Mouse (Mus musculus): ENCODE measurements around the gene Dck. TPM values are rescaled to one million over a fixed set of nuclear protein-coding genes. Genes with fewer than 3 reads are reported as not detected.
A peak's percentile ranks its signal among the peaks of the same experiment; 100 is the strongest.

Gene Dck
- polyA plus RNA-seq (2014; fragmentation: Nextera tagmentation; extraction: Ambion mirVana), result 99.9 and 110 TPM in 2 replicates

GRCm38 (mm10) chr5:88764987-88765481 is at the start of gene Dck:
Gene Dck, plus strand, starts transcription at chr5:88764996.
- peak; percentile 99 for DNase-seq (ENCODE audit: low spot score)
- Histone ChIP-seq H3K9me3 (replicated peaks; ENCODE audit: control insufficient read depth, low read length) (no peaks in the 10 kb centered on the region), H3K4me3 (ENCODE audit: low read depth, low read length) (peak within 1 kb of the TSS; percentile 69), H3K27ac (replicated peaks; ENCODE audit: low read depth, low read length) (peak within 1 kb of the TSS; percentile 89), H3K27me3 (ENCODE audit: control insufficient read depth, insufficient read depth, low read length) (no peaks in the 10 kb centered on the region), H3K36me3 (replicated peaks; ENCODE audit: control insufficient read depth, insufficient read depth, low read depth, low read length) (no peaks in the 10 kb centered on the region), H3K4me2 (ENCODE audit: low read depth, low read length) (peak within 1 kb of the TSS; percentile 32), H3K9ac (replicated peaks; ENCODE audit: low read length) (peak within 1 kb of the TSS; percentile 85), H3K4me1 (ENCODE audit: control insufficient read depth, insufficient read depth, low read length) (no peaks in the 10 kb centered on the region; the same call in 1 of the 2 replicates)
- WGBS, result 0% methylated on average over 48 of the region's 51 CpGs
- ATAC-seq (replicated peaks; ENCODE audit: insufficient number of reproducible peaks, low FRiP score, low TSS enrichment, low read depth), result peak; percentile 100

GRCm38 (mm10) chr5:88716983-88717382 is 47.8 kb upstream of the Dck start:
- 82% methylated on average over 2 of the region's 2 CpGs for WGBS
- ATAC-seq (replicated peaks; ENCODE audit: insufficient number of reproducible peaks, low FRiP score, low TSS enrichment, low read depth), result no peak

GRCm38 (mm10) chr5:88720116-88721002 is 44.4 kb upstream of the Dck start, which contains the start of gene Mob1b:
Gene Mob1b, plus strand, starts transcription at chr5:88720855.
- H3K4me1 ChIP-seq (ENCODE audit: control insufficient read depth, insufficient read depth, low read length), result 0 out of 2 replicates have a peak, but pooled peaks cover 2% of the 10 kb centered on the region
- peak within 1 kb of the TSS; percentile 87 for H3K4me2 ChIP-seq (ENCODE audit: low read depth, low read length)
- no peaks in the 10 kb centered on the region for H3K36me3 ChIP-seq (replicated peaks; ENCODE audit: control insufficient read depth, insufficient read depth, low read depth, low read length)
- under 1% methylated on average over 53 of the region's 54 CpGs for WGBS
- ATAC-seq (replicated peaks; ENCODE audit: insufficient number of reproducible peaks, low FRiP score, low TSS enrichment, low read depth) (peak; percentile 95), DNase-seq (ENCODE audit: low spot score) (peak; percentile 97)
- peak within 1 kb of the TSS; percentile 73 for H3K4me3 ChIP-seq (ENCODE audit: low read depth, low read length)
- peak within 1 kb of the TSS; percentile 82 for H3K9ac ChIP-seq (replicated peaks; ENCODE audit: low read length)
- H3K27me3 ChIP-seq (ENCODE audit: control insufficient read depth, insufficient read depth, low read length), result no peaks in the 10 kb centered on the region
- peak within 1 kb of the TSS; percentile 84 for H3K27ac ChIP-seq (replicated peaks; ENCODE audit: low read depth, low read length)
- no peaks in the 10 kb centered on the region for H3K9me3 ChIP-seq (replicated peaks; ENCODE audit: control insufficient read depth, low read length)

More at GRCm38 (mm10) chr5:88716983-88717382, 47.8 kb upstream of the Dck start:
- Histone ChIP-seq H3K27ac (replicated peaks; ENCODE audit: low read depth, low read length) (no peak overlapping the region), H3K36me3 (replicated peaks; ENCODE audit: control insufficient read depth, insufficient read depth, low read depth, low read length) (no peaks in the 10 kb centered on the region), H3K9ac (replicated peaks; ENCODE audit: low read length) (no peak overlapping the region), H3K4me3 (ENCODE audit: low read depth, low read length) (no peak overlapping the region), H3K4me2 (ENCODE audit: low read depth, low read length) (no peak overlapping the region), H3K9me3 (replicated peaks; ENCODE audit: control insufficient read depth, low read length) (no peaks in the 10 kb centered on the region), H3K4me1 (ENCODE audit: control insufficient read depth, insufficient read depth, low read length) (0 out of 2 replicates have a peak, but pooled peaks cover under 1% of the 10 kb centered on the region), H3K27me3 (ENCODE audit: control insufficient read depth, insufficient read depth, low read length) (no peaks in the 10 kb centered on the region)
- no peak for DNase-seq (ENCODE audit: low spot score)

- no peak for DNase-seq (ENCODE audit: low spot score)
- Histone ChIP-seq H3K27me3 (ENCODE audit: control insufficient read depth, insufficient read depth, low read length) (no peaks in the 10 kb centered on the region), H3K9ac (replicated peaks; ENCODE audit: low read length) (peak overlapping the region; percentile 82), H3K4me2 (ENCODE audit: low read depth, low read length) (peak overlapping the region; percentile 87), H3K4me3 (ENCODE audit: low read depth, low read length) (peak overlapping the region; percentile 73), H3K4me1 (ENCODE audit: control insufficient read depth, insufficient read depth, low read length) (0 out of 2 replicates have a peak, but pooled peaks cover 2% of the 10 kb centered on the region), H3K36me3 (replicated peaks; ENCODE audit: control insufficient read depth, insufficient read depth, low read depth, low read length) (no peaks in the 10 kb centered on the region), H3K27ac (replicated peaks; ENCODE audit: low read depth, low read length) (peak overlapping the region; percentile 84), H3K9me3 (replicated peaks; ENCODE audit: control insufficient read depth, low read length) (no peaks in the 10 kb centered on the region)
- peak; percentile 72 for ATAC-seq (replicated peaks; ENCODE audit: insufficient number of reproducible peaks, low FRiP score, low TSS enrichment, low read depth)
- WGBS, result under 1% methylated on average over 30 of the region's 38 CpGs
Observed at GRCm38 (mm10) chr5:88721003-88721475, 43.8 kb upstream of the Dck start.

- Histone ChIP-seq H3K4me2 (ENCODE audit: low read depth, low read length) (peak overlapping the region; percentile 87), H3K36me3 (replicated peaks; ENCODE audit: control insufficient read depth, insufficient read depth, low read depth, low read length) (no peaks in the 10 kb centered on the region), H3K27ac (replicated peaks; ENCODE audit: low read depth, low read length) (peak overlapping the region; percentile 84; the same call in 1 of the 2 replicates), H3K4me1 (ENCODE audit: control insufficient read depth, insufficient read depth, low read length) (0 out of 2 replicates have a peak, but pooled peaks cover 2% of the 10 kb centered on the region), H3K9me3 (replicated peaks; ENCODE audit: control insufficient read depth, low read length) (no peaks in the 10 kb centered on the region), H3K27me3 (ENCODE audit: control insufficient read depth, insufficient read depth, low read length) (no peaks in the 10 kb centered on the region), H3K4me3 (ENCODE audit: low read depth, low read length) (peak overlapping the region; percentile 73), H3K9ac (replicated peaks; ENCODE audit: low read length) (peak overlapping the region; percentile 82)
- 2% methylated on average over 31 of the region's 31 CpGs for WGBS
- DNase-seq (ENCODE audit: low spot score) (peak; percentile 19), ATAC-seq (replicated peaks; ENCODE audit: insufficient number of reproducible peaks, low FRiP score, low TSS enrichment, low read depth) (peak; percentile 19; the same call in 1 of the 2 replicates)
Observed at GRCm38 (mm10) chr5:88721565-88722212, 43.1 kb upstream of the Dck start.

- Histone ChIP-seq H3K9me3 (replicated peaks; ENCODE audit: control insufficient read depth, low read length) (no peaks in the 10 kb centered on the region), H3K27ac (replicated peaks; ENCODE audit: low read depth, low read length) (no peak overlapping the region), H3K4me2 (ENCODE audit: low read depth, low read length) (peak overlapping the region; percentile 87), H3K4me1 (ENCODE audit: control insufficient read depth, insufficient read depth, low read length) (0 out of 2 replicates have a peak, but pooled peaks cover 2% of the 10 kb centered on the region), H3K36me3 (replicated peaks; ENCODE audit: control insufficient read depth, insufficient read depth, low read depth, low read length) (no peaks in the 10 kb centered on the region), H3K27me3 (ENCODE audit: control insufficient read depth, insufficient read depth, low read length) (no peaks in the 10 kb centered on the region), H3K4me3 (ENCODE audit: low read depth, low read length) (peak overlapping the region; percentile 73), H3K9ac (replicated peaks; ENCODE audit: low read length) (peak overlapping the region; percentile 82)
- WGBS, result 55% methylated on average over 4 of the region's 4 CpGs
- ATAC-seq (replicated peaks; ENCODE audit: insufficient number of reproducible peaks, low FRiP score, low TSS enrichment, low read depth) (no peak), DNase-seq (ENCODE audit: low spot score) (no peak)
Observed at GRCm38 (mm10) chr5:88722213-88722600, 42.6 kb upstream of the Dck start.

- Histone ChIP-seq H3K27ac (replicated peaks; ENCODE audit: low read depth, low read length) (no peak overlapping the region), H3K36me3 (replicated peaks; ENCODE audit: control insufficient read depth, insufficient read depth, low read depth, low read length) (no peaks in the 10 kb centered on the region), H3K4me1 (ENCODE audit: control insufficient read depth, insufficient read depth, low read length) (0 out of 2 replicates have a peak, but pooled peaks cover 2% of the 10 kb centered on the region), H3K27me3 (ENCODE audit: control insufficient read depth, insufficient read depth, low read length) (no peaks in the 10 kb centered on the region), H3K9ac (replicated peaks; ENCODE audit: low read length) (no peak overlapping the region), H3K9me3 (replicated peaks; ENCODE audit: control insufficient read depth, low read length) (no peaks in the 10 kb centered on the region), H3K4me3 (ENCODE audit: low read depth, low read length) (no peak overlapping the region), H3K4me2 (ENCODE audit: low read depth, low read length) (no peak overlapping the region)
- ATAC-seq (replicated peaks; ENCODE audit: insufficient number of reproducible peaks, low FRiP score, low TSS enrichment, low read depth), result no peak
- WGBS, result 57% methylated on average over 3 of the region's 3 CpGs
- no peak for DNase-seq (ENCODE audit: low spot score)
Observed at GRCm38 (mm10) chr5:88724030-88724429, 40.8 kb upstream of the Dck start.

All from embryonic facial prominence, embryonic 11.5 days (tissue).